Mouse (Mus musculus): Measurements from ENCODE around the gene Etv6.

DNA sequence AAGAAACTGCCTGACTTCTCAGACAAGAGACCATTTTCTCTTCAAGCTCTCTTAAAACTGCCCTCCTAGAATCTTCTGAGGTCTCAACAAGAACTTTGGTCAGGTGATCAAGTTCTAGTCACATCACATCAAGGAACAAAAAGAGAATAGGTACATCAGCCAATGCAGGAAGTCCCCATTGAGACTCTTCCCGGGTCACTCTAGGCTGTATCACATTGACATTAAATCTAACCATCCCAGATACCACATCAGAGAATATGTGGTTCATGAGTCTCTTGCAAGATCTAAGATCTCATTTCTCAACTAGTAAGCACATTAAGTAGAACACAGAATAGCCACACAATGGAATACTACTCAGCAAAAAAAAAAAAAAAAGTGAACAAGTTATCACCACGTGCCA, 238.4 kb downstream of the Etv6 start:
- no peak for TF ChIP-seq CTCF (IDR thresholded peaks at IDR 0.05; ENCODE audit: borderline replicate concordance, extremely low read depth, insufficient read depth, insufficient read length)
- TF ChIP-seq POLR2A (IDR thresholded peaks at IDR 0.05; ENCODE audit: borderline replicate concordance, extremely low read depth, insufficient read depth, insufficient read length, poor library complexity, severe bottlenecking), result no peak
